Mouse (Mus musculus): ENCODE measurements around the gene Tango6.
"Not testable (repeated sequence)": the region's sequence is repeated elsewhere in the genome, so short reads cannot be mapped to it uniquely, and the experiment has no call there.

Tango6 gene

GRCm38 (mm10) chr8:106870537-106871327 is 187.9 kb downstream of the Tango6 start:
- in situ Hi-C loops (cut with MboI; ENCODE audit: low sequenced_read_pairs), result no loop called here

DNA sequence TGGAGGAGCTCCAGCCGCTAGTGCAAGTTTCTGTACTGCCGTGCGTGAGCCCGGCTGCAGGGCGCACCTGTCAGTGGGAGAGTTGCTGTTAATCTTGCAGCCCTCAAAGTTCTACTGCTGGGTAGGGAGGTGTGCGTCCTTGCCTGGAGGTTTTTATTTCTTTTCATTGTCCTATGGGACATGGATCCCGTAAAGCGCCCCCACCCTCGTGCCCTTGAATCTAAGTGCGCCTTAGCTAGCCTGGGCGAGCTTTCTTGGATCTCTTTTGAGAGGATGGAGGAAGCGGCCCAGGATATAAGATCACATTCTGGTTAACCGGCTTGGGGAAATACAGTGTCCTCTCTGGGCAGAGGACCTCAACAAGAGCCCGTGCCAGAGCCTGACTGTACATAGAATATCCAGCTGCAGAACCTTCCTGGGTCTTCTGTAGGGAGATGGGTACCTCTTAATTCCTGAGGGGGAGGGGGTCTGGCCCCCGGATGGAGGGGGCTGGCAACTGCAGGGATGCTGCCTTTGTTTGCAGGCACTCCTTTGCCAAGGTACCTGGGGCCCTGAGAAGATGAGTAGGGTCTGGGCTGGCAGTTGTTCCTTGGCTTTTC is 188.6 kb downstream of the Tango6 start:
- in situ Hi-C loops (cut with MboI; ENCODE audit: low sequenced_read_pairs), result no loop called here

- in situ Hi-C loops (cut with MboI; ENCODE audit: low sequenced_read_pairs), result no loop called here
Observed at GRCm38 (mm10) chr8:106871931-106872371, 189.1 kb downstream of the Tango6 start.

- in situ Hi-C loops (cut with MboI; ENCODE audit: low sequenced_read_pairs), result no loop called here
Observed at GRCm38 (mm10) chr8:106872454-106873034, 189.7 kb downstream of the Tango6 start.

DNA sequence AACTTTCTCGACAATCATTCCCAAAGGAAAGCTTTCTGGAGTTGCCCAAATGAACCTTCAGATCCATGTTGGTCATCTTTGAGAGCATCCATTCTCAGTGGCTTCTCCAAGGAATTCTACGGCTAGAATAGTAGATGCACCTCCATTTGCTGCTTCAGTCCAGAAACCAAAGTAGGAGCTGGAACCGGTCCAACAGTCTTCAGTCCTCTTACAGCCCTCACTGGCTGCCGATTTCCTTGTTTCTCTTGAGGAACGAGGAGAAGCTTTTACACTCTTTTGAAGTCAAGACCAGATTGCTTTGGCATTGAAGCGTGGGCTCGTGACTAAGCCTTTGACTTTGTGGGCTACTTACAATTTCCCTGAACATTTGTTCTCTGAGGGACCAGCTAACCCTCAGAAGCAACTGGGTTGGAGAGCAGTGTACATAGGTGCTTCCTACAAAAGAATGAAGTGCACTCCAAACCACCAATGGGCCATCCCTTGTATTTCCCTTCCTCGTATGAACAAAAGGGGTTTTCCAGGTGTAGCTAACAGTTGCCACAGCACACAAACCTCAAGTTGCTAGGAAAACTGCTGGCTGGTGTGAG is 197.3 kb downstream of the Tango6 start:
- in situ Hi-C loops (cut with MboI; ENCODE audit: low sequenced_read_pairs), result no loop called here

- in situ Hi-C loops (cut with MboI; ENCODE audit: low sequenced_read_pairs), result not testable (repeated sequence)
Observed at GRCm38 (mm10) chr8:106884094-106884493, 201.2 kb downstream of the Tango6 start.

GRCm38 (mm10) chr8:106884826-106885400 is 202.0 kb downstream of the Tango6 start:
- in situ Hi-C loops (cut with MboI; ENCODE audit: low sequenced_read_pairs), result loop anchor here (5.0 kb wide), 1 partner anchor 188 kb away; no protein-coding TSS in a partner anchor

- in situ Hi-C loops (cut with MboI; ENCODE audit: low sequenced_read_pairs), result loop anchor here (5.0 kb wide), 1 partner anchor 190 kb away; no protein-coding TSS in a partner anchor
Observed at GRCm38 (mm10) chr8:106887336-106888189, 204.7 kb downstream of the Tango6 start.

GRCm38 (mm10) chr8:106888803-106889202 is 205.9 kb downstream of the Tango6 start:
- in situ Hi-C loops (cut with MboI; ENCODE audit: low sequenced_read_pairs), result loop anchor here (5.0 kb wide), 1 partner anchor 192 kb away; no protein-coding TSS in a partner anchor

DNA sequence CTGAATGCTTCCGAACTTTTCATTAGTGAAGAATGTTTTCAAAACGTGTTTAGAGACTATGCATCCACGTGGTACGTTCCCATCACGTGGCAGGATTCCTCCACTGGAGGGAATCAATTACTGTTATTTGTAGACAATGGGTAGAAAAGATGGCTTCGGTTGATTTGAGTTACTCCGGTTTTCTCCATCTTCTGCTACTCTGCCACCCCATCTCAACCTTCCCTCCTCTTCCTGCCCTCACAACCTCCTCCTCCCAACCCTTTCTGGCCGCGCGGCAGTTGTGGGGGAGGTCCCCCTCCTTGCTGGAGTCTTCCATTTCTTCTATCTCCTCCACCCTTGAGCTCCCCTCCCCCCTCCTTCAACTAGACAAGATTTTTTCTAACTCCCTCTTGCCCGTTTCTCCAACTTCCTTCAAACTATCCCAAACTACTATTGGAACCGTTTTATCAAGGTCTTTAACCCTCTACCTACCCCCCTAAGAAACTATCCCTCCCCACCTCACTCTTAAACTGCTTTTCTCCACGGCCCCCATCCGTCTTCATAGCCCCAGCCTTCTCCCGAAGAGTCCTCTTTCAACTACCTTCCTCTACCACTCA is 209.4 kb downstream of the Tango6 start:
- in situ Hi-C loops (cut with MboI; ENCODE audit: low sequenced_read_pairs), result no loop called here

- in situ Hi-C loops (cut with MboI; ENCODE audit: low sequenced_read_pairs), result no loop called here
Observed at GRCm38 (mm10) chr8:106892806-106893451, 210.1 kb downstream of the Tango6 start.

- in situ Hi-C loops (cut with MboI; ENCODE audit: low sequenced_read_pairs), result no loop called here
Observed at GRCm38 (mm10) chr8:106893481-106894156, 210.8 kb downstream of the Tango6 start, which contains the start of gene Utp4. Gene Utp4 (plus strand): TSS chr8:106893636.

- in situ Hi-C loops (cut with MboI; ENCODE audit: low sequenced_read_pairs), result no loop called here
Observed at GRCm38 (mm10) chr8:106899473-106899872, 216.6 kb downstream of the Tango6 start.

Data from CH12F3 (cell line).